Mouse (Mus musculus) lung, adult 2 months (tissue): ENCODE data around the gene Btbd9. TPM values are rescaled to one million over a fixed set of nuclear protein-coding genes. Genes with fewer than 3 reads are reported as not detected.

Experiments used
- DNase-seq: peaks from one replicate; pipeline ENCODE4 v3.0.0; 2022
- H3K4me1 ChIP-seq: fragments of 200-500 bp; 2 replicates; pipeline ENCODE4 v1.6.1; 2011; ENCODE audit warnings: low read length; ENCODE audit not compliant: control insufficient read depth, insufficient read depth
- H3K4me3 ChIP-seq: fragments of 200-500 bp; replicated peaks from 2 replicates; pipeline ENCODE3; 2011; ENCODE audit warnings: low read depth, mild to moderate bottlenecking, control low read depth, low read length; ENCODE audit errors: extremely low read depth
- CTCF ChIP-seq: fragments of 200-500 bp; IDR thresholded peaks from 2 replicates; pipeline ENCODE4 v1.5.1; 2011; ENCODE audit warnings: mild to moderate bottlenecking, low read length, control low read depth; ENCODE audit not compliant: insufficient read depth
- POLR2A ChIP-seq: fragments of 200-500 bp; IDR thresholded peaks from 2 replicates; pipeline ENCODE4 v1.6.1; 2011; ENCODE audit warnings: low read depth, mild to moderate bottlenecking, control low read depth, low read length, borderline replicate concordance; ENCODE audit errors: extremely low read depth
- WGBS: fragments of 180-500 bp; shearing (Covaris S2); methylation state at CpG from one replicate; pipeline ENCODE4 v1.1.7; 2018; 5-methylcytosine and 5-hydroxymethylcytosine counted together
- polyA plus RNA-seq: library from polyadenylated mRNA; depleted of rRNA; stranded (reverse); fragments of >200 nt; gene quantifications from 2 replicates; pipeline ENCODE4 v1.2.3, GENCODE M21; 2012

The Btbd9 gene
- polyA plus RNA-seq, 1 experiment: 24.2 TPM

- Histone ChIP-seq H3K4me3 (no peak overlapping the region), H3K4me1 (no peaks in the 10 kb centered on the region)
- DNase-seq: no peak
- no peak for TF ChIP-seq POLR2A
- TF ChIP-seq CTCF: no peak
- 64% methylated on average over 4 of the region's 4 CpGs for WGBS
Measured at GRCm38 (mm10) chr17:30312688-30313087, 263.6 kb downstream of the Btbd9 start.

GRCm38 (mm10) chr17:30309627-30310026, 266.7 kb downstream of the Btbd9 start:
- DNase-seq: no peak
- Histone ChIP-seq H3K4me1 (no peaks in the 10 kb centered on the region), H3K4me3 (no peak overlapping the region)
- TF ChIP-seq CTCF (no peak), POLR2A (no peak)
- WGBS: 70% methylated on average over 4 of the region's 4 CpGs

GRCm38 (mm10) chr17:30308889-30309288, 267.4 kb downstream of the Btbd9 start:
- Histone ChIP-seq H3K4me1 (no peaks in the 10 kb centered on the region), H3K4me3 (no peak overlapping the region)
- DNase-seq: no peak
- TF ChIP-seq POLR2A (no peak), CTCF (no peak)
- WGBS: 79% methylated on average over 4 of the region's 4 CpGs

- TF ChIP-seq POLR2A: no peak
- TF ChIP-seq CTCF: no peak
- no peak for DNase-seq
- Histone ChIP-seq H3K4me3 (no peak overlapping the region), H3K4me1 (no peaks in the 10 kb centered on the region)
- WGBS: 90% methylated on average over 13 of the region's 13 CpGs
Measured at GRCm38 (mm10) chr17:30308317-30308716, 268.0 kb downstream of the Btbd9 start.

GRCm38 (mm10) chr17:30307168-30307567, 269.1 kb downstream of the Btbd9 start:
- no peak overlapping the region for H3K4me3 ChIP-seq
- TF ChIP-seq CTCF: no peak
- TF ChIP-seq POLR2A: no peak
- DNase-seq: no peak
- WGBS: 65% methylated on average over 10 of the region's 10 CpGs
- no peaks in the 10 kb centered on the region for H3K4me1 ChIP-seq

- 78% methylated on average over 2 of the region's 2 CpGs for WGBS
- TF ChIP-seq CTCF (no peak), POLR2A (no peak)
Measured at GRCm38 (mm10) chr17:30304766-30305165, 271.5 kb downstream of the Btbd9 start.

GRCm38 (mm10) chr17:30301338-30301737, 274.9 kb downstream of the Btbd9 start:
- Histone ChIP-seq H3K4me1 (no peaks in the 10 kb centered on the region), H3K4me3 (no peak overlapping the region)
- TF ChIP-seq POLR2A (no peak), CTCF (no peak)
- no peak for DNase-seq
- WGBS: 72% methylated on average over 2 of the region's 2 CpGs

More at GRCm38 (mm10) chr17:30304766-30305165, 271.5 kb downstream of the Btbd9 start:
- H3K4me1 ChIP-seq: no peaks in the 10 kb centered on the region
- no peak overlapping the region for H3K4me3 ChIP-seq
- no peak for DNase-seq

GRCm38 (mm10) chr17:30297432-30297831, 278.9 kb downstream of the Btbd9 start:
- DNase-seq: no peak
- TF ChIP-seq CTCF (no peak), POLR2A (no peak)
- Histone ChIP-seq H3K4me1 (0 out of 2 replicates have a peak, but pooled peaks cover 2% of the 10 kb centered on the region), H3K4me3 (no peak overlapping the region)
- WGBS: 96% methylated on average over 8 of the region's 8 CpGs

GRCm38 (mm10) chr17:30296069-30296468, 280.2 kb downstream of the Btbd9 start:
- H3K4me1 ChIP-seq: 0 out of 2 replicates have a peak, but pooled peaks cover 2% of the 10 kb centered on the region
- 57% methylated on average over 8 of the region's 8 CpGs for WGBS
- no peak for TF ChIP-seq CTCF
- TF ChIP-seq POLR2A: no peak
- H3K4me3 ChIP-seq: no peak overlapping the region
- no peak for DNase-seq

GRCm38 (mm10) chr17:30292666-30293065, 283.6 kb downstream of the Btbd9 start:
- TF ChIP-seq CTCF (no peak), POLR2A (no peak)
- no peak for DNase-seq
- no peak overlapping the region for H3K4me3 ChIP-seq
- WGBS: 65% methylated on average over 6 of the region's 6 CpGs
- 0 out of 2 replicates have a peak, but pooled peaks cover 2% of the 10 kb centered on the region for H3K4me1 ChIP-seq
